Mouse (Mus musculus): ENCODE measurements around the gene Aak1. TPM values are rescaled to one million over a fixed set of nuclear protein-coding genes. Genes with fewer than 3 reads are reported as not detected.

Aak1 gene
- total and polyA plus RNA-seq, 2 experiments from 2014 or later: 41.8 to 79.2 TPM

DNA sequence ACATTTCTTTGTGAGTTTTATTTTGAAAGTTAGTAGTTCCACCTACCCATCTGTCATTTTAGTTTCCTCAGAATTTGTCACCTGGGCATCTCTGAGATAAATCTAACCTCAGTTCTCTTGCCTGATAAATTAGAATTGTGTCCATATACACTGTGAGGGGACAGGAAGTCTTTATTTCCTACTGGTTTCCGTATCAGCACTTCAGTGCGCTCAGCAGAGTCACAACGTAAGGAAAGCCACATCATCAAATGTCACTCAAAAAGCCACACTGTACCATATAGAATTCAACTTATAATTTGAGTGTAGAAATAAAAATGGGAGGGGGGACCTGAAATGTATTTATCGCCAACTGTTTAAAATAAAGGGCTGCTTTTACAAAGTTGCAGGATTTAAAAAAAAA, 144.9 kb downstream of the Aak1 start:
- no peak overlapping the region for H3K4me3 ChIP-seq (ENCODE audit: low read depth, low read length)
- H3K4me1 ChIP-seq (ENCODE audit: insufficient read depth, low read length): no peaks in the 10 kb centered on the region
- no peak for TF ChIP-seq CTCF (IDR thresholded peaks at IDR 0.05)
- DNase-seq (ENCODE audit: low spot score): no peak
- H3K9ac ChIP-seq (replicated peaks; ENCODE audit: low read length, poor library complexity, severe bottlenecking): no peak overlapping the region
- no peaks in the 10 kb centered on the region for H3K9me3 ChIP-seq (ENCODE audit: low read length)
- H3K36me3 ChIP-seq (ENCODE audit: insufficient read depth, low read length): peaks cover 34% of the 10 kb centered on the region
- WGBS: 92% methylated on average over 4 of the region's 4 CpGs
- no peak overlapping the region for H3K27ac ChIP-seq (ENCODE audit: low read depth, low read length)
- ATAC-seq (ENCODE audit: low FRiP score): no peak
- H3K4me2 ChIP-seq (ENCODE audit: low read depth, low read length, poor library complexity, severe bottlenecking): no peak overlapping the region
- H3K27me3 ChIP-seq (ENCODE audit: insufficient read depth, low read length): no peaks in the 10 kb centered on the region

DNA sequence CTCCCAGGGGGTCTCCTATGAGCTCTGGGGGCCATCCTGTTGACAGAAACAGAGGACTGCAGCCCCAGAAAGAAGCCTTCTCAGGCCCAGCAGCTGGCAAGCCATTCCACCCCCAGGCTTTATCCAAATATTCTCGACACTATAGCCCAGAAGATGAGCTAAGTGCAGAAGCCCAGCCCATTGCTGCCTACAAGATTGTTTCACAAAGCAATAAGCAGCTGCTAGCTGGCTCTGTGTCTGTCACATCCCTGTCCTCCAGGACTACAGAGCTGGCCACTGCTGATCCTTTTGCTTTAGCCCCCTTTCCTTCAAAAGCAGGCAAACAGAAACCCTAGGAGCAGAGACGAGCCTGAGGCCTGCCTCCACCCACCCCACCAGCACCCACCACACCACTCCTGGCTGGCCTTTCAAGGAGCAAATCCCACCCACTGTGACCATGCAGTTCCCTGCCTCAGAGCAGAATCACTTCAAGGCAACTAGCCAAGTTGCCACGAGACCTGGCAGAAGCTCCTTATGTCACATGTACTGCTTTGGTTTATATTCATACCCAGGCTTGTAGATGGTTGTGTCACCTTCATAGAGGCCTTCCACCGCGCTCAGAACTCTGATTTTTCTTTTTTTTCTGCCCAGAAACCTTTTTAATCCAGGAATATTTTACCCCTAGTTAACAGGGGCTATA, 147.5 kb downstream of the Aak1 start:
- Histone ChIP-seq H3K27me3 (ENCODE audit: insufficient read depth, low read length) (no peaks in the 10 kb centered on the region), H3K36me3 (ENCODE audit: insufficient read depth, low read length) (peaks cover 35% of the 10 kb centered on the region), H3K9ac (replicated peaks; ENCODE audit: low read length, poor library complexity, severe bottlenecking) (no peak overlapping the region), H3K4me1 (ENCODE audit: insufficient read depth, low read length) (no peaks in the 10 kb centered on the region), H3K4me2 (ENCODE audit: low read depth, low read length, poor library complexity, severe bottlenecking) (no peak overlapping the region), H3K9me3 (ENCODE audit: low read length) (no peaks in the 10 kb centered on the region), H3K27ac (ENCODE audit: low read depth, low read length) (no peak overlapping the region), H3K4me3 (ENCODE audit: low read depth, low read length) (no peak overlapping the region)
- no peak for ATAC-seq (ENCODE audit: low FRiP score)
- no peak for TF ChIP-seq CTCF (IDR thresholded peaks at IDR 0.05)
- 77% methylated on average over 5 of the region's 5 CpGs for WGBS
- DNase-seq (ENCODE audit: low spot score): peak; percentile 71

DNA sequence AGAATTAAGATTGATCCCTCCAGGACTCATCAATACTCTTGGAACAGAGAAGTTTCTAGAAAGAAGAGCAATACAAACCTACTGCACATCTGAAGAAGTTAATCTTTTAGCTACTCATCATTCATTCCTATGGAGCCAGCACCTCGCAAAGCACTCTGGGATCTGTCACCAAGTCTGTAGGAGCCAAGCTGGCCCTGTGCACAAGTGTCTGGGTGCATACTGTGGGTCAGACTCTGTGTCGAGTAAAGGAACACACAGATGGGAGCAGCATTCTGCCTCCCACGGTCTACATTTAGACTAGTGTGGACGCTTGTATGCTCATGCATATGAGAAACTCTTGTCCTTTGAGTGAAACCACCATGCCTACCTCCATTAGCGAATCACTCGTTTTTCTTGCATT, 148.0 kb downstream of the Aak1 start:
- Histone ChIP-seq H3K36me3 (ENCODE audit: insufficient read depth, low read length) (peaks cover 32% of the 10 kb centered on the region), H3K4me2 (ENCODE audit: low read depth, low read length, poor library complexity, severe bottlenecking) (no peak overlapping the region), H3K27ac (ENCODE audit: low read depth, low read length) (no peak overlapping the region), H3K27me3 (ENCODE audit: insufficient read depth, low read length) (no peaks in the 10 kb centered on the region), H3K4me3 (ENCODE audit: low read depth, low read length) (no peak overlapping the region), H3K9me3 (ENCODE audit: low read length) (no peaks in the 10 kb centered on the region), H3K4me1 (ENCODE audit: insufficient read depth, low read length) (no peaks in the 10 kb centered on the region), H3K9ac (replicated peaks; ENCODE audit: low read length, poor library complexity, severe bottlenecking) (no peak overlapping the region)
- no peak for TF ChIP-seq CTCF (IDR thresholded peaks at IDR 0.05)
- ATAC-seq (ENCODE audit: low FRiP score) (no peak), DNase-seq (ENCODE audit: low spot score) (no peak)
- 95% methylated on average over 6 of the region's 6 CpGs for WGBS

DNA sequence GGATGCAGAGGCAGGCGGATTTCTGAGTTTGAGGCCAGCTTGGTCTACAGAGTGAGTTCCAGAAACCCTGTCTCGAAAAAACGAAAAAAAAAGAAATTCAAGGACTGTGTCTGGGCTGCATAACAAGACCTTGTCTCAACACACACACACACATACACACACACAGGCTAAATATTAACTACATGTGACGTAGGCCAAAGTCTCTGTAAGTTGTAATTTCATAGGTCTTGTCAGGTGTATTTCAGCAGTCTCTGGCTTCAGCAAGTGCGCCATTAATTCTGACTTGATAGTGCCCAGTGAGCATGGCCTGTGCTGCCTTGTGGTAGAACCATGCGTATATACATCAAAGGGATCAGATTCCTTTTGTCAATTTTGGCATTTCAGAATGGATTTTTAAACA, 152.7 kb downstream of the Aak1 start:
- ATAC-seq (ENCODE audit: low FRiP score) (no peak), DNase-seq (ENCODE audit: low spot score) (no peak)
- no peaks in the 10 kb centered on the region for H3K9me3 ChIP-seq (ENCODE audit: low read length)
- no peak overlapping the region for H3K4me3 ChIP-seq (ENCODE audit: low read depth, low read length)
- H3K27me3 ChIP-seq (ENCODE audit: insufficient read depth, low read length): no peaks in the 10 kb centered on the region
- H3K9ac ChIP-seq (replicated peaks; ENCODE audit: low read length, poor library complexity, severe bottlenecking): no peak overlapping the region
- no peaks in the 10 kb centered on the region for H3K4me1 ChIP-seq (ENCODE audit: insufficient read depth, low read length)
- H3K4me2 ChIP-seq (ENCODE audit: low read depth, low read length, poor library complexity, severe bottlenecking): no peak overlapping the region
- peaks cover 17% of the 10 kb centered on the region for H3K36me3 ChIP-seq (ENCODE audit: insufficient read depth, low read length)
- no peak overlapping the region for H3K27ac ChIP-seq (ENCODE audit: low read depth, low read length)
- TF ChIP-seq CTCF (IDR thresholded peaks at IDR 0.05): no peak
- 94% methylated on average over 6 of the region's 6 CpGs for WGBS

DNA sequence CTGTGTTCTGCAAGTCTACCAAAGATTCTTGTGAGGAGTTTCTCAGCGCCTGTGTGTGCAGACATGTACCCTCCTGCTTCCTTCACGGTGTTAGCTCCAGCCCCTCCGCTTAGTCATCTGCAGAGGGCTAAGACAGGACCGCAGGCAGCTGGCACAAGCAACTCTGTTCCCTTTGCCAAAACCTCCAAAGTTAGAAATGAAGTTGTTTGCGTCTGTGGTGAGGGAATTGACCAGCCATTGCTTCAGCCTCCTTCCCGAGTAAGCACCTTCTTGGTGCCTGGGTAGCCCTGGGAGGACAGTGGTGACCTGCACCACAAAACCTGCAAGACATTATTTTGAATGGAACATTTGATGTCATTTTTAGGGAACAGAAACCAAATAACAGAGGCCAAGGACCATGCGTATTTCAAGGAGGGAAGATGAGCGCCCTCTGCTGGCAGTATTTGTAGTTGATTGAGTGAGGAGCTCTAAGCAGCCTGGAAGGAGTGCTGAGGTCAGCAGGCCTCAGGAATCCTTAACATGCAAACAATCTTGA, 153.3 kb downstream of the Aak1 start:
- peak; percentile 93 for TF ChIP-seq CTCF (IDR thresholded peaks at IDR 0.05)
- no peak overlapping the region for H3K4me2 ChIP-seq (ENCODE audit: low read depth, low read length, poor library complexity, severe bottlenecking)
- H3K9me3 ChIP-seq (ENCODE audit: low read length): no peaks in the 10 kb centered on the region
- no peaks in the 10 kb centered on the region for H3K27me3 ChIP-seq (ENCODE audit: insufficient read depth, low read length)
- H3K9ac ChIP-seq (replicated peaks; ENCODE audit: low read length, poor library complexity, severe bottlenecking): no peak overlapping the region
- peaks cover 14% of the 10 kb centered on the region for H3K36me3 ChIP-seq (ENCODE audit: insufficient read depth, low read length)
- H3K27ac ChIP-seq (ENCODE audit: low read depth, low read length): peak overlapping the region; percentile 55; the same call in 1 of the 2 replicates
- peak; percentile 87 for DNase-seq (ENCODE audit: low spot score)
- no peak overlapping the region for H3K4me3 ChIP-seq (ENCODE audit: low read depth, low read length)
- 36% methylated on average over 8 of the region's 8 CpGs for WGBS
- H3K4me1 ChIP-seq (ENCODE audit: insufficient read depth, low read length): no peaks in the 10 kb centered on the region
- ATAC-seq (ENCODE audit: low FRiP score): peak; percentile 54; the same call in 1 of the 2 replicates

DNA sequence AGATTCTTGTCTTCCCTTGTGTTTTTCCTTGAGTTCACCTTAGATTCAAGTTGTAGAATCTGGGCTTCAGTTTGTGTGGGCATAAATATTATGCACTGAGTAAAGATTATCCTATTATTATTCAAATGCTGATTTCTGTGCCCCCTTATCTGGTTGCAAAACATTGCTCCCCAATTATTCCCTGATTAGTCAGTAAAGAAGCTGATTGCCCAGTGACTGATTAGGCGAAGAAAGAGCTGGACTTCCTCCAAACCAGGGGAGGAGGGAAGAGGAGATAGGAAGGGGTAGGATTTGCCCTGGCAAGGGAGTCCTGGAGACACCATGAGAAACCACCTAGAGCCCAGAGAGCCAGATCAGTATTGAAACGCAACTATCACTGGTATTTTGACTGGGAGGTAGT, 154.8 kb downstream of the Aak1 start:
- H3K9me3 ChIP-seq (ENCODE audit: low read length): no peaks in the 10 kb centered on the region
- no peak overlapping the region for H3K4me2 ChIP-seq (ENCODE audit: low read depth, low read length, poor library complexity, severe bottlenecking)
- no peak for DNase-seq (ENCODE audit: low spot score)
- no peak overlapping the region for H3K4me3 ChIP-seq (ENCODE audit: low read depth, low read length)
- 0 out of 2 replicates have a peak, but pooled peaks cover 2% of the 10 kb centered on the region for H3K36me3 ChIP-seq (ENCODE audit: insufficient read depth, low read length)
- no peaks in the 10 kb centered on the region for H3K27me3 ChIP-seq (ENCODE audit: insufficient read depth, low read length)
- no peak for ATAC-seq (ENCODE audit: low FRiP score)
- no peak for TF ChIP-seq CTCF (IDR thresholded peaks at IDR 0.05)
- WGBS: 63% methylated on average over 2 of the region's 2 CpGs
- no peak overlapping the region for H3K27ac ChIP-seq (ENCODE audit: low read depth, low read length)
- no peak overlapping the region for H3K9ac ChIP-seq (replicated peaks; ENCODE audit: low read length, poor library complexity, severe bottlenecking)
- no peaks in the 10 kb centered on the region for H3K4me1 ChIP-seq (ENCODE audit: insufficient read depth, low read length)
